Mouse (Mus musculus): Measurements from ENCODE around the gene Zfp317.
"Not testable (repeated sequence)": the region's sequence is repeated elsewhere in the genome, so short reads cannot be mapped to it uniquely, and the experiment has no call there.

Zfp317 gene

DNA sequence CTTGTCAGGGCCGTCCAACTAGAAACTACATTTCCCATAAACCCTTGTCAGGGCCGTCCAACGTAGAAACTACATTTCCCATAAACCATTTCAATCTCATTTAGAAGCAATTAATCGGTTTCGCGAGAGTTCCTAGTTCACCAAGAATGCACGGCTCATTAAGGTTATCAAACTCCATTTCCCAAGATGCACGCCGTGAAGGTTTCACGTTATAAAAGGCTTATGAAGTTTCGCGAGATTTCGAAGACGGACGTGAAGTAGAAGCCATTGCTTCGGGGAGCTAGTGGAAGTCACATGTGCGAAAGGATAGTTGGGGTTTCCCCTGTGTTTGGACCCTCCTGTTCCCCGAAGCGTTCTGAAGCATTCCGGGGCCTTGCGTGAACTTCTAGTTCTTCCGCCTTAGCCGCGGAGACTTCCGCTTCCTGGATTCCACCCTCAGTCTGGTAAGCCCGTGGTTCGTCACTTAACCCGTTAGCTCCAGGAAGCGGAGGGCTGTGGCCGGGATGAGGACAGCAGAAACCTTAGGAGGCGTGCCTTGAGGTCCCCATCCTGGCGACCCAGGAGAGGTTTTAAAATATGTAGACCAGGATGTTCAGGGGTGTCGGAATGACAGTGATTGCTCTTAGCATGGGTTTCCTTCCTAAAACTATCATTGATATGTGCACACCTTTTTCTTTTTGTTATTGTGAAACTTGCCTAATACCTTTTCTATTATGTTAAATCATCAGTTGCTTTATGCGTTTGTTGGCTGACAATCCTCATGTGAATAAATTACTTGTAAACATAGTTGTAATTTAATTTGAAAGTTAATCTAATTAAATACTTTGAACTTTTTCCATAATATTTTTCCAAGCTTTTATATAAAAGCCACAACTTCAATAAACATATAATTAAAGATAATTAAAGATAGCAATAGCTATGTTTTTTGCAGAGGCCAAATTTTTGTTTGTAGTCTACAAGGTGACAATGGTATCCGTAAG, at the start of gene Zfp317:
Zfp317 (plus strand) TSS at position 260 of the 980 bp plus-strand sequence.
- peak; percentile 99 for DNase-seq

DNA sequence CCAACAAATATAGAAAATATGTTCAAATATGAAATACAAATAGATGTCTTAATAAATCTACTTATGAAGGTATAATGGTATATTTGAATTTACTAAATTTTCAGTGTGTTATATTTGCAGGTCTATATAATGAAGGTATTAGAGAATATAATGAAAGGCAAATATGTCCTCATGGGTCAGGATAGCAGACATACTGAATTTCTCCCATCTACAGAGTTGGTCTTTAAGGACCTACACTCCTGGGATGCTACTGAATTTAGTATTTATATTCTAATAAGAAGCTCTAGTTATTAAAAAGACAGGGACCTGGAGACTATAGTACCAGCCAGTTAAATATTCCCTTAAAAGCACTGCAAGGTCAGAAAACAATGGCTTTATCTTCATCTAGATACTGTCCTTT, 39.6 kb upstream of the Zfp317 start, which contains the start of gene Olfr855:
Olfr855 (plus strand) TSS at position 301 of the 400 bp plus-strand sequence.
- DNase-seq: no peak

DNA sequence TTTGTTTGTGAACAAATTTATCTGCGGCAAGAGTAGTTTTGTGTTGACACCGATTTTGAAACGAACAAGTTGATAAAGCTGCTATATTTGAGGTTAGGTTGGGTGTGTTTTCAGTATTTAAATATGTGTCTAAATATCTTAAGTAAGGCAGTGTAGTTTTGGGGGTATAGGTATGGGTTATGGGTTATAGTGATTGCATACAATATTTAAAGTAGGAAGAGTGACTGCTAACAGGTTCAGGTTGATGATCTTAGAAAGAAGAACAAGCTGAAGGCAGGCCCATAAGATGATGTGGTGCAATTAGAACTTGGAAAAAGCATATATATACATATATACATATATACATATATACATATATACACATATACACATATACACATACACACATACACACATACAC, 605 bp upstream of the Zfp317 start:
- DNase-seq: no peak

DNA sequence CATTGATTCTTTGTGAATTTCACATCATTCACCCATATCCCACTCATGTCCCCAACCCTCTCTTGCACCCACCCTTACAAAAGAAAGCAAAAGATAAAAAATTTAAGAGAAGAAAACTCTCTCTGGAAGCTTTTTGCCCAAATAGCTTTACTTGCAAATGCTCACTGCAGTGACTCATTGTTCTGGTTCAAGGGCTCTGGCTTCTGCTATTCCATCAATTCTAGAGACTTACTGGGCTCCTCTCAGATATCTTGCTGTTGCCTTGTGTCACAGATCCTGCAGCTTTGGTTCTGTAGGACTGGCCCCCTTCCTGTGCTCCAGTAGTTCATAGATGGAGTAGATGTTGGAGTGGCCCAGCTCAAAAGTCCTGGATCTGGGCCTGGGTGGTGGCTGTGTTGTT, 7.7 kb downstream of the Zfp317 start:
- no peak for DNase-seq

DNA sequence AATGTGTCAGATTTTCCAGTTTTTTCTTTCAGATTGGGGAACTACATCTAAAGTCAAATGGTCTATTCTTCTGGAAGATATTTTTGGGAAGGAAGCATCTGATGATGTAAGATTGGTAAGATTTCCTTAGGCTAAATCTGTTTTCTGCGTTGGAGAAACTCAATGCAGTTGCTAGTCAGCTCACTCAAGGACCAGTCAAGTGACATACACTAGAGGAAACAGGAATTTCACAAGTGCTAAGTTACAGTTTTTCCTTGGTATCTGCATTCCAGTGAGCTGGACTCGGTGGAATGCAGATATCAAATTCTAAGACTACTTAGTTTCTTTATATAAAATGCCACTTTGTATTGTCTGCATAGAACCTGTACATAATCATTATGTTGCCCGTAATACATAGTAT, 23.3 kb downstream of the Zfp317 start:
- DNase-seq: no peak

DNA sequence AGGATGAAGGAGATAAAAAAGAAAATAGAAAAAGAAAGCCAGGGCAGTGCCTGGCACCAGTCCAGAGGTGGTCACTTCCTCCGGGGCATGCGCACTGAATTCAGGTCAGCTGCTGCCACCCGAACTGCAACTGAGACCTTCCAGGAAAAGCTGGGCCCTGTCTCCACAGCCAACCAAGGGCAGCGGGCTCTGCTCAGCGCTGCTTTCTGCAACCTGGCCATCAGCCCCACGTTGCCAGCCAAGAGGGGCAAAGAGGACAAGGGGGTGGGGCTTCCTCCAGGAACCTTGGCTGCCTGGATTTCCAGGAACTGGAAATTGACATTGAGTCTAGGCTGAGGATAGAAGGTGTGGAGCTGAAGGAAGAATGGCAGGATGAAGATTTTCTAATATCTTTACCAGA, 68.4 kb downstream of the Zfp317 start:
- DNase-seq: peak; percentile 24

DNA sequence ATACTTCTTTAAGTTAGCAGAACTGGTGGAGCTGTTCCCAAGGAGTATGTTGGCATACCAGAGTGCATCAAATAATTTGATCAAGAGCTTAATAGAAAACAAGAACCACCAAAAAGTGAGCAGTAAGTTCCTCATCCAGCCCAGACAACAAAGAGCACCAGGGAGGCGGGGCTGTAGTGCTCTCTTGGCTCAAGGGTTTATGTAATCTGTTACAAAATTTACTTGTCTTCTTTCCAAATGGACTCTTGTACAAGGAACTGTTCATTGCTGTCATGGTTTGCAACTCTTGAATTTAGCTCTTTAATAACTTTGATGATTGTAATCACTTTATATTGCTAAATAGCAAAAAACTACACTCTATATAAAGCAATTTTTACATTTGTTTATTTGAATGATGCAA, 69.5 kb downstream of the Zfp317 start:
- DNase-seq: peak; percentile 62

DNA sequence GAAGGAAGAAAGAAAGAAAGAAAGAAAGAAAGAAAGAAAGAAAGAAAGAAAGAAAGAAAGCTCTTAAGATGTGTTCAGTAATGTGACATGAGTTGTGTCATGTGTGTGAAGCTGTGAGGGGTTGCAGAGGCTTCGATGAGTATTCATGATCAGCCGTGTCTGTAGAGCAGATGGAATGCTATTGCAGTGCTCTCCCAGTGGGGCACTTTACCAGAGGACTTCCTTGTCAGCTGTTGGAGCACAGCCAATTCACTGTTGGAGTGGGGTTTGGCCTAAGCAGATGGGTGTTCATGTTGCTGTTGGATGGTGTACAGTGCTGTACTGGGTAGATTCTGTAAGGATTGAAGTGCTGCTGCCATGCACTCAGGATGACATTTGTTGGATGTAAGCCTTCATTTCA, 70.5 kb downstream of the Zfp317 start:
- DNase-seq: no peak

DNA sequence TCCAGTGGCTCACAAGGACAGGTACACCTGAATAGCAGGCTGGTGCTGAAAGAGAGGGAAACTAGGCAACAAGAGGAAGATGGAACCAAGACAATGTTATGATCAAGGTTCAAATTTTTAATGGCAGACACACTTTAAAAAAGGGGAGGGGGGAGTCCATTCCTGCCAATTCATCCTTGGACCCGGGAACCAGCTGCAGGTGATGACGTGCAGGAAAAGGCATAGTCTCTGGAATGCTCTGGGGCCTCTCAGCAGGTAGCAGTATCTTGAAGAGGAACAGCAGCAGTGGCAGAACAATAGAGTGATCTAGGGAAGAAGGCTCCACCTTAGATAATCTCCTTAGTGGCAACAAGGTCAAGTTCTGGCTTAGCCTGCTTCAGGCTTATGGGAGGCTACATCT, 72.4 kb downstream of the Zfp317 start:
- not testable (repeated sequence) for DNase-seq

DNA sequence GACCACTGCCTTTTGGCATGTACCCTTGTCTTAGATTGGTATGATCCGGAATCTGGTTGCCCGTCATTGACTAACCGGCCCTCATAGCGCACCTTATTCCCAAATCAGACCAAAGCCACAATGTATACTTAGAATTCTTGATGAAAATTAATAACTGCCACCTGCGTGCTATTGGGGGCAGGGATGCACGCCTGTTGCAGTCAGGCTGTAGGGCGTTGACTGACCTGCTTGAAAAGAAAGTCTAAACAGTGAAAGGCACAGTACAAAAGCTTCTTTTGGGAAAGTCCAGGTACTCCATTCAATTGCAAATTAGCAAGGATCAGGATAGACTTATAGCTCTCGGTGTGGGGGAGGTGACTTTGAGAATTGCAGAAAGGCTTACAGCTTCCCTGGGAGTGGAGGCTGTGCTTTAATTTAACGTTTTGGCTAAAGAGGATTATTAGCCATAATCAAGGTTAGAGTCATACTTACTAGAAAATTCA, 73.0 kb downstream of the Zfp317 start:
- not testable (repeated sequence) for DNase-seq

All from kidney, adult 9 months (tissue).